Mouse (Mus musculus): ENCODE measurements around the gene Arpc5.

Gene Arpc5

DNA sequence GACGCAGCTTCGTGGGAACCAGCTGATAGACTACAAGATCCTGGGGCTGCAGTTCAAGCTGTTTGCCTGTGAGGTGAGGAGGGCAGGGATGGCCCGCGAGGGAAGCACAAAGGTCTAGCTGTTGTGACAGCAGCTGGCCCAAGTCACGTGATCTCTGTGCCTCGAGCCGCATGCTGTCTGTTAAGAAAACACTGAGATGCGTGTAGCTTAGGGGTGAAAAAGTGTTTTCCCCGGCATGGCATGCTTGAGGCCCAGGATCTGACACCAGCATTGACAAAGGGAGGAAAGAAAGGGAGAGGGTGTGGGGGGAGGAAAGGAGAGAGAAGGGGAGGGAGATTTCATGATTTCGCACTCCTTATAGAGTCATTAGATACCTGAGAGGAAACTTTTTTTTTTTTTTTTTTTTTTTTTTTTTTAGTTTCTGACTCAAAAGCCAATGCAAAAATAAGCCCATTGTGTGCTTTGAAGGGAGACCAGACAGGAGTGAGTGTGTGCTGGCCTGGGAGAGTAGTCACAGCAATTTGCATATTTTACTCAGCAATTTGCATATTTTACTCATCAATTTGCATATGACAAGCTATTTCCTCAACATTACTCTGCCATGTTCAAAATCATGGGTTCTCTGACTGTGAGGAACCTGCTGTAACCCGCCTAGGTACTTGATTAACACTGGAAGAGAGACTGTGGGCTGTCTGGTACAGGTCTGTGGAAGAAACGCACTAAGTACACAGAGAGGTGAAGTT lies 50.9 kb downstream of the Arpc5 start:
- no peak for DNase-seq

DNA sequence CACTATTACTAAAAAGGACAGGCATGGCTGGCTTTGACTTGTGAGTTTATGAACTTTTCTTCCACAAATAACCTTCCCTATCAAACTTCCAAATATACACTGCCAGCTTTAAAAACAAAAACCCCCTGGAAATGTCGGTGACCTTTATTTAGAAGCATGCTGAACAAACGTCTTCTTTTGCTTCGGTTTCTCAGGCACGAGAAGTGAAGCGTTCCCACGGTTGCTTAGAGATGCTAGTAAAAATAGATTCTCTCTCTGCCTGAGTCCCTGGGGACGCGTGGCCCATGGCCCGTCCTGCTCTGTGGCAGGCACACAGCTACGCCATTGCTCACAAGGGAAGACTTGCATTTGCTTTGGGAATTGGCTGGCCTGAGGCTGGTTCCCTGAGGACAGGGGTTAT lies 51.5 kb downstream of the Arpc5 start:
- DNase-seq = peak; percentile 36

DNA sequence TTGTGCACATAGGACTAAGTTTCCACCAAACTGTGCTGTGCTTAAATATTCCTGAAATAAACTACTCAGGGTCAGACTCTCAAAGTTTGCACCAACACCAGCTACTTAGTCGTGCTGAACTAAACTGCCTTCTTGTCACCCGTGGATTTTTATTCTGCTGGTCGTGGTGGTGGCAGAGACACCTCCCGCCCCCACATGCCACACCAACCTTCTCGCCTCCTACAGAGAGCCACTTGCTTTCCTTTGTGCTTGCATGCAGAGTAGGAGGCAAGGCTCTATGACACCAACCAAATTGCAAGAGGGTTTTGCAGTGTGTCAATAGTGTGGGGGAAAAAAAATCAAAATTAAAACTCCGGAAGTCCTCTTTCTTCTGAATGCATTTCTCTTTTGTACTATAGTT lies 53.2 kb downstream of the Arpc5 start:
- no peak for DNase-seq

DNA sequence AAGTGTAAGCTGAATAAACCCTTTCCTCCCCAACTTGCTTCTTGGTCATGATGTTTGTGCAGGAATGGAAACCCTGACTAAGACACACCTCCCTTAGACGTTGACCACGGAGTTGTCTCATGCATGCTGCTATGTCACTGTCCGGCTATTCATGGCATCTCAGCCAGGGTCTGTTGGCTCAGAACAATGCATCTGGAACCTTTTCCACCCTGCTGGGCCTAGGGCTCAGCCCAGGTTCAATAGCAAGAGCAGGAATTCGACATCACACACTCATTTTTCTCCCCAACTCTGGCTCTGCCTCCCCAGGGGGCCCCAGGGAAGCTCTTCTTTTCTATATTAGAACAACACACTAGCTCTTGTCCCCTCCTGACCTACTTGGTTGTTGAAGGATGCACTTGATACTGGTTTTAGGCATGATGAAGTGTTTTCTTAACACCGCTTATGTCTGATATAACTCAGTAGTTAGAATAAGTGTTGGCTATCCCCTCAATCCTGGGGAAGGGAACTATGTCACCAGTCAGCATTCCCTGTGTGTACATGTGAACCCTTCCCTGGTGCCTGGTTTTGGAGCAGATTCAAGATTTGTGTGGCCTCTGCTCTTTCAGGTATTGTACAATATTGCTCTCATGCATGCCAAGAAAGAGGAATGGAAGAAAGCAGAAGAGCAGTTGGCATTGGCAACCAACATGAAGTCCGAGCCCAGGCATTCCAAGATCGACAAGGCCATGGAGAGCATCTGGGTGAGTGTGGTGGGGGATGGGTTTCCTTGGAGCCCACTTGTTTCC lies 54.8 kb downstream of the Arpc5 start:
- DNase-seq = no peak

DNA sequence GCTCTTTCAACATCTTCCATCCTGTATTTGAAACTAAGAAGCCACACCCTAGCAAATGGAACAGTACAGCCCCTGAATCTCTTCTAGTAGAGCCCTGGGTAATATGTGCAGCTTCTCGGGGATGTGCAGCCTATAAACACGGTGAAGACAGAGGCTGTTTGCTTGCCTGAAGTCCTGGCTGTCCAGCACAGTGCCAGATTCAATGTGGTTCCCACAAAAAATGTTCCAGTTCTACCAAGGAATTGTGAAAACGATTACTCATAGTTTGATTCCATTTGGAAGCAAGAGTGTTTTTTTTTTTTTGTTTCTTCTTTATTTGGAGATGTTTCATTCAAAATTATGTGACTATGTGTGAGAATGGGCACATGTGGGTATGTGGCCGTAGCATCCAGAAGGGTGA lies 55.4 kb downstream of the Arpc5 start:
- DNase-seq = no peak

DNA sequence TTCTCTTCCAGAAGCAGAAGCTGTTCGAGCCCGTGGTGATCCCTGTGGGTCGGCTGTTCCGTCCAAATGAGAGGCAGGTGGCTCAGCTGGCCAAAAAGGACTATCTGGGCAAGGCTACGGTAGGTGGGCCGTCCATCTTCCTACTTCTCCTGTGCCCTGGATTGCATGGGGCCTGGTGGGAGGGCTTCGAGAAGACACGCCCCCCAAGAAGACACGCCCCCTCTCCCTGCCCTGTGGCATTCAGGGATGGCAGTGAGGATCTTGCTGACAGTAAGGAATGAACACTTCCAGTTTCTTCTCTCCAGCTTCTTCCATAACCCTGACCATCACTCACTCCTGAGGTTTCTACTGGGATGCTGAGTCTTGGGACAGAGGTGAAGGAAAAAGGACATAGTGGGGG lies 57.9 kb downstream of the Arpc5 start:
- DNase-seq = no peak

Data from kidney, adult 11 months (tissue).